Mouse (Mus musculus): Measurements from ENCODE around the gene Cbx3. TPM values are rescaled to one million over a fixed set of nuclear protein-coding genes. Genes with fewer than 3 reads are reported as not detected.
"Not testable (repeated sequence)": the region's sequence is repeated elsewhere in the genome, so short reads cannot be mapped to it uniquely, and the experiment has no call there.

Cbx3 gene
- polyA plus RNA-seq, 1 experiment: 8.2 TPM

GRCm38 (mm10) chr6:51471179-51471505, 982 bp downstream of the Cbx3 start:
- TF ChIP-seq CTCF (IDR thresholded peaks at IDR 0.05; ENCODE audit: control insufficient read depth, insufficient read depth, insufficient replicate concordance, low read depth, low read length) (no peak), POLR2A (IDR thresholded peaks at IDR 0.05; ENCODE audit: control insufficient read depth, low read depth, low read length) (no peak; the same call in 1 of the 2 replicates)
- H3K4me3 ChIP-seq (ENCODE audit: control insufficient read depth, low read depth, low read length): peak overlapping the region; percentile 94
- H3K27me3 ChIP-seq (ENCODE audit: control insufficient read depth, insufficient read depth, low read length): no peaks in the 10 kb centered on the region
- peaks cover 3% of the 10 kb centered on the region for H3K36me3 ChIP-seq (ENCODE audit: control insufficient read depth, insufficient read depth, low read length)
- H3K4me1 ChIP-seq (ENCODE audit: control insufficient read depth, insufficient read depth, low read length): peaks cover 2% of the 10 kb centered on the region; the same call in 1 of the 2 replicates
- peak overlapping the region; percentile 99 for H3K27ac ChIP-seq (ENCODE audit: control insufficient read depth, insufficient read depth, low read depth, low read length)

GRCm38 (mm10) chr6:51471782-51472181, 1.6 kb downstream of the Cbx3 start:
- Histone ChIP-seq H3K4me3 (ENCODE audit: control insufficient read depth, low read depth, low read length) (no peak overlapping the region), H3K27me3 (ENCODE audit: control insufficient read depth, insufficient read depth, low read length) (no peaks in the 10 kb centered on the region), H3K4me1 (ENCODE audit: control insufficient read depth, insufficient read depth, low read length) (peaks cover 2% of the 10 kb centered on the region; the same call in 1 of the 2 replicates), H3K36me3 (ENCODE audit: control insufficient read depth, insufficient read depth, low read length) (peaks cover 3% of the 10 kb centered on the region), H3K27ac (ENCODE audit: control insufficient read depth, insufficient read depth, low read depth, low read length) (no peak overlapping the region)
- TF ChIP-seq POLR2A (IDR thresholded peaks at IDR 0.05; ENCODE audit: control insufficient read depth, low read depth, low read length) (no peak), CTCF (IDR thresholded peaks at IDR 0.05; ENCODE audit: control insufficient read depth, insufficient read depth, insufficient replicate concordance, low read depth, low read length) (no peak)

- Histone ChIP-seq H3K4me3 (ENCODE audit: control insufficient read depth, low read depth, low read length) (no peak overlapping the region), H3K27ac (ENCODE audit: control insufficient read depth, insufficient read depth, low read depth, low read length) (no peak overlapping the region), H3K27me3 (ENCODE audit: control insufficient read depth, insufficient read depth, low read length) (no peaks in the 10 kb centered on the region), H3K4me1 (ENCODE audit: control insufficient read depth, insufficient read depth, low read length) (peaks cover 2% of the 10 kb centered on the region; the same call in 1 of the 2 replicates), H3K36me3 (ENCODE audit: control insufficient read depth, insufficient read depth, low read length) (peaks cover 3% of the 10 kb centered on the region)
- TF ChIP-seq CTCF (IDR thresholded peaks at IDR 0.05; ENCODE audit: control insufficient read depth, insufficient read depth, insufficient replicate concordance, low read depth, low read length) (no peak), POLR2A (IDR thresholded peaks at IDR 0.05; ENCODE audit: control insufficient read depth, low read depth, low read length) (no peak)
Measured at GRCm38 (mm10) chr6:51472213-51472612, 2.1 kb downstream of the Cbx3 start.

DNA sequence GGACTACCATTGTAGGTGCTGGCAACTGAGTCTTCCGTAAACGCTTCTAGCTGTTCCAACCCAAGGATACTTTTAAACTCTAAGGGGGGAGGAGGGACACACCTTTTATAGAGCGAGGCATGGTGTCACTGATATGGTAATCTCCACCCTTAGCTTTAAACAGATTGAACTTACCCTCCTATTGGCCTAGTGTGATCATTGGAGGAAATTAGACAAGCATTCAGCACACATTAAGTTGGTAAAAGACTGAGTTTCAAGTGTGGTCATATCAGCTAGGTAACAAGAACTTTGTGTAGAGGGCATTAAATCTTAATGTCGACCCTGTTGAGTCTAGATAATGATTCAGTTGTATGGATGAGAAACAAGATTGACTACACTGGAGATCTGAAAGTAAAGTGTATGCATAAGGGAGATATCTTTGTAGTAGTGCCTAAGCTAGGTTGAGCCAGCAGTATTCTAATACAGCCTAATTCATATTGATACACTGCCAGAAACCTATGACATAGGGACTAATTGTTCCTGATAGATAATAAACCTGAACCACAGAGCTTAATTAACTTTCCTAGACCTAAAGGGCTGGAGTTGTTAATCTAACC, 9.1 kb downstream of the Cbx3 start:
- H3K4me1 ChIP-seq (ENCODE audit: control insufficient read depth, insufficient read depth, low read length): no peaks in the 10 kb centered on the region
- no peaks in the 10 kb centered on the region; the same call in 1 of the 2 replicates for H3K36me3 ChIP-seq (ENCODE audit: control insufficient read depth, insufficient read depth, low read length)
- no peak for TF ChIP-seq CTCF (IDR thresholded peaks at IDR 0.05; ENCODE audit: control insufficient read depth, insufficient read depth, insufficient replicate concordance, low read depth, low read length)
- TF ChIP-seq POLR2A (IDR thresholded peaks at IDR 0.05; ENCODE audit: control insufficient read depth, low read depth, low read length): no peak
- H3K27me3 ChIP-seq (ENCODE audit: control insufficient read depth, insufficient read depth, low read length): no peaks in the 10 kb centered on the region
- H3K27ac ChIP-seq (ENCODE audit: control insufficient read depth, insufficient read depth, low read depth, low read length): no peak overlapping the region
- no peak overlapping the region for H3K4me3 ChIP-seq (ENCODE audit: control insufficient read depth, low read depth, low read length)

DNA sequence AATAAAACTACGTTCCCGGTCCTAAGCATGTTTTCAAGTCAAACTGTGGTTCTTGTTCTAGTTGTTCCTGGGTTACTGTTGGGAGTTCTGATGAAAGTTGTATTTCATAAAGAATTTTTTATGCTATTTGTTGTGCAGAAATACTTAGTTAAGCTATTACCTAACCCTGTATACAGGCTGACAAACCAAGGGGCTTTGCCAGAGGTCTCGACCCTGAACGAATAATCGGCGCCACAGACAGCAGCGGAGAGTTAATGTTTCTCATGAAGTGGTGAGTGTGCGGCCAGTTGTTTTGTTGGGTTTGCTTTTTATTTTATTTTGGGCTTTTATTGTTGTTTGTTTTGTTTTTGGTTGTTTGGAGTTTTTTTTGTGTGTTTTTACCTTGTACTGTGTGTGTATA, 11.4 kb downstream of the Cbx3 start:
- Histone ChIP-seq H3K27ac (ENCODE audit: control insufficient read depth, insufficient read depth, low read depth, low read length) (no peak overlapping the region), H3K36me3 (ENCODE audit: control insufficient read depth, insufficient read depth, low read length) (no peaks in the 10 kb centered on the region; the same call in 1 of the 2 replicates), H3K4me3 (ENCODE audit: control insufficient read depth, low read depth, low read length) (no peak overlapping the region), H3K4me1 (ENCODE audit: control insufficient read depth, insufficient read depth, low read length) (no peaks in the 10 kb centered on the region), H3K27me3 (ENCODE audit: control insufficient read depth, insufficient read depth, low read length) (no peaks in the 10 kb centered on the region)
- no peak for TF ChIP-seq CTCF (IDR thresholded peaks at IDR 0.05; ENCODE audit: control insufficient read depth, insufficient read depth, insufficient replicate concordance, low read depth, low read length)
- no peak for TF ChIP-seq POLR2A (IDR thresholded peaks at IDR 0.05; ENCODE audit: control insufficient read depth, low read depth, low read length)

GRCm38 (mm10) chr6:51483861-51484260, 13.7 kb downstream of the Cbx3 start:
- Histone ChIP-seq H3K36me3 (ENCODE audit: control insufficient read depth, insufficient read depth, low read length) (no peaks in the 10 kb centered on the region; the same call in 1 of the 2 replicates), H3K27me3 (ENCODE audit: control insufficient read depth, insufficient read depth, low read length) (no peaks in the 10 kb centered on the region), H3K4me1 (ENCODE audit: control insufficient read depth, insufficient read depth, low read length) (no peaks in the 10 kb centered on the region), H3K4me3 (ENCODE audit: control insufficient read depth, low read depth, low read length) (no peak overlapping the region), H3K27ac (ENCODE audit: control insufficient read depth, insufficient read depth, low read depth, low read length) (no peak overlapping the region)
- no peak for TF ChIP-seq POLR2A (IDR thresholded peaks at IDR 0.05; ENCODE audit: control insufficient read depth, low read depth, low read length)
- TF ChIP-seq CTCF (IDR thresholded peaks at IDR 0.05; ENCODE audit: control insufficient read depth, insufficient read depth, insufficient replicate concordance, low read depth, low read length): no peak

GRCm38 (mm10) chr6:51484556-51484955, 14.4 kb downstream of the Cbx3 start:
- H3K4me1 ChIP-seq (ENCODE audit: control insufficient read depth, insufficient read depth, low read length); H3K27me3 ChIP-seq (ENCODE audit: control insufficient read depth, insufficient read depth, low read length); H3K4me3 ChIP-seq (ENCODE audit: control insufficient read depth, low read depth, low read length); H3K27ac ChIP-seq (ENCODE audit: control insufficient read depth, insufficient read depth, low read depth, low read length); H3K36me3 ChIP-seq (ENCODE audit: control insufficient read depth, insufficient read depth, low read length): not testable (repeated sequence)

DNA sequence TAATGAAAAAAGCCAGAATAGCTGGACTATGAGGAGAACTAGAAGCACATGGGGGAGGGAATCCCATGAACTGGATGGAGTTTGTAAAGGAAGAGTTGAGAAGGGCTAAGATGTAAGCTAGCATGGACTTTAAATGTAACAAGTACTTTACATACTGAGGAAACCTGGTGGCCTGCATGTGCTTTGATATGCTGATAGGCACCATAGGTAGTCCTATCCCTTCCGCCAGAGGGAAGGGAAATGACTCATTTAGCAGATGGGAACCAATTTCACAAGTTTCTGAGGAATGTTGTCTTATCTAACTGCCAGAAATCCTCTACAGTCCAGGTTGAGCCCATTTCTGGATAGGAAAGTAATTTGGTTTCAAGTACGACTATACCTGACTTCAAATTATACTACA, 15.5 kb downstream of the Cbx3 start:
- no peak for TF ChIP-seq CTCF (IDR thresholded peaks at IDR 0.05; ENCODE audit: control insufficient read depth, insufficient read depth, insufficient replicate concordance, low read depth, low read length)
- no peak for TF ChIP-seq POLR2A (IDR thresholded peaks at IDR 0.05; ENCODE audit: control insufficient read depth, low read depth, low read length)
- Histone ChIP-seq H3K27me3 (ENCODE audit: control insufficient read depth, insufficient read depth, low read length) (no peaks in the 10 kb centered on the region), H3K4me3 (ENCODE audit: control insufficient read depth, low read depth, low read length) (no peak overlapping the region), H3K27ac (ENCODE audit: control insufficient read depth, insufficient read depth, low read depth, low read length) (no peak overlapping the region), H3K4me1 (ENCODE audit: control insufficient read depth, insufficient read depth, low read length) (no peaks in the 10 kb centered on the region), H3K36me3 (ENCODE audit: control insufficient read depth, insufficient read depth, low read length) (no peaks in the 10 kb centered on the region)
